Mouse (Mus musculus): ENCODE data around the gene Zfp94. TPM values are rescaled to one million over a fixed set of nuclear protein-coding genes. Genes with fewer than 3 reads are reported as not detected.

Gene Zfp94
- total RNA-seq, 1 experiment = 5.4 TPM

DNA sequence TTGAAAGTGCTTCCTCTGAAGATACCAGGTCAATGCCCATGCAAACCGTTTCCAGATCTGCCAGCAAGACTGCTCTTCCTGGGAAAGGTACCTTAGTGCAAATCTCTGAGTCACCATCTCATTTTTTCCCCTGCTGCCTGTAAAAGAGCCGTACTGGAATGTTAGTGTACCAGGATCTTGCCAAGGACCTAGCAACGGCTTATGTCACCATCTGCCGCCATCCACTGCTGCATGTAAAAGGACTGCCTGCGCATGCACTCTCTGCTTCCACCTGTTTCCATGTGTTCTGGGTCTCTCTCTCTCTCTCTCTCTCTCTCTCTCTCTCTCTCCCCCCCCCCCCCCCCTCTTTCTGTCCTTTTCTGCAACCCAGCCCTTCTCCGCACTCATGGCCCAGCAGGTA is 28.0 kb downstream of the Zfp94 start:
- H3K9ac ChIP-seq (ENCODE audit: insufficient read depth, low read depth, low read length, poor library complexity, severe bottlenecking) = no peak overlapping the region
- no peak for TF ChIP-seq ZNF384 (IDR thresholded peaks at IDR 0.05; ENCODE audit: low read depth, low read length)
- no peak for TF ChIP-seq HCFC1 (IDR thresholded peaks at IDR 0.05; ENCODE audit: borderline replicate concordance, insufficient read depth, low read length)
- no peak for DNase-seq (ENCODE audit: low read depth, low spot score)
- peaks cover 15% of the 10 kb centered on the region; the same call in 1 of the 2 replicates for H3K36me3 ChIP-seq (ENCODE audit: control insufficient read depth, insufficient read depth, low read length, poor library complexity, severe bottlenecking)
- peaks cover 0 to 5% of the 10 kb centered on the region in 2 experiments; a peak in 1 of 4 replicates for H3K4me1 ChIP-seq (ENCODE audit: control insufficient read depth in 2 of 2, insufficient read depth in 2 of 2, low read length in 2 of 2, poor library complexity in 1 of 2)
- H3K4me3 ChIP-seq (ENCODE audit: insufficient read depth in 1 of 2, low read depth in 1 of 2, low read length in 2 of 2, poor library complexity in 1 of 2, severe bottlenecking in 1 of 2) = no peak overlapping the region
- no peaks in the 10 kb centered on the region for H3K9me3 ChIP-seq (ENCODE audit: control insufficient read depth, insufficient read depth, low read depth, low read length)
- H3K27ac ChIP-seq (ENCODE audit: insufficient read depth, low read depth, low read length, poor library complexity, severe bottlenecking) = no peak overlapping the region
- in situ Hi-C loops (cut with MboI; ENCODE audit: low sequenced_read_pairs in 2 of 2, unreplicated experiment in 2 of 2) = no loop called here

- no peak for DNase-seq (ENCODE audit: low read depth, low spot score)
- peaks cover 15% of the 10 kb centered on the region; the same call in 1 of the 2 replicates for H3K36me3 ChIP-seq (ENCODE audit: control insufficient read depth, insufficient read depth, low read length, poor library complexity, severe bottlenecking)
- no peaks in the 10 kb centered on the region for H3K9me3 ChIP-seq (ENCODE audit: control insufficient read depth, insufficient read depth, low read depth, low read length)
- no peak overlapping the region for H3K4me3 ChIP-seq (ENCODE audit: insufficient read depth in 1 of 2, low read depth in 1 of 2, low read length in 2 of 2, poor library complexity in 1 of 2, severe bottlenecking in 1 of 2)
- peaks cover 0 to 5% of the 10 kb centered on the region in 2 experiments; a peak in 1 of 4 replicates for H3K4me1 ChIP-seq (ENCODE audit: control insufficient read depth in 2 of 2, insufficient read depth in 2 of 2, low read length in 2 of 2, poor library complexity in 1 of 2)
- in situ Hi-C loops (cut with MboI; ENCODE audit: low sequenced_read_pairs in 2 of 2, unreplicated experiment in 2 of 2) = no loop called here
- no peak overlapping the region for H3K9ac ChIP-seq (ENCODE audit: insufficient read depth, low read depth, low read length, poor library complexity, severe bottlenecking)
- no peak overlapping the region for H3K27ac ChIP-seq (ENCODE audit: insufficient read depth, low read depth, low read length, poor library complexity, severe bottlenecking)
- no peak for TF ChIP-seq HCFC1 (IDR thresholded peaks at IDR 0.05; ENCODE audit: borderline replicate concordance, insufficient read depth, low read length)
- TF ChIP-seq MAFK (IDR thresholded peaks at IDR 0.05; ENCODE audit: insufficient read depth, low read depth, low read length) = no peak
- no peak for TF ChIP-seq ZC3H11A (IDR thresholded peaks at IDR 0.05; ENCODE audit: borderline replicate concordance, low read depth, low read length)
- TF ChIP-seq ZNF384 (IDR thresholded peaks at IDR 0.05; ENCODE audit: low read depth, low read length) = no peak
- no peak for TF ChIP-seq CHD2 (IDR thresholded peaks at IDR 0.05; ENCODE audit: low read depth, low read length)
These were observed 28.8 kb downstream of the Zfp94 start for GRCm38 (mm10) chr7:24287670-24288069.

DNA sequence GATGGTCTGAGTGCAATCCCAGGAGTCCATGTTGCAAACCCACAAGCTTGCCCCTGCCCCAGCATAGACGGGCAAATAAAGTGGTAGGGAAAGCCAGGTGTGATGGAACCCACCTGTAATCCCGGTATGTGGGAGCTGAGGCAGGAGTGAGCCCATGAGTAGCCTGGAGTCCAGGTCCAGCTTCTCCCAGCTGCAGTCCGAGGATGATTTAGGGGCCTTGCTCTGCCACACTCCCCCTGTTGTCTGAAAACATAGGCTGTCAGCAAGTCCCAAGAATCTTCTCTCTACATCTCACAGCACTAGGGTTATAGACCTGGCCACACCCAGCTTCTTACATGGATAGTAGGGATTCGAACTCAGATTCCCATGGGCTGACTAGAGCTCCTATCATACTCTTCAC is 29.6 kb downstream of the Zfp94 start:
- no peaks in the 10 kb centered on the region for H3K9me3 ChIP-seq (ENCODE audit: control insufficient read depth, insufficient read depth, low read depth, low read length)
- no peak for DNase-seq (ENCODE audit: low read depth, low spot score)
- H3K36me3 ChIP-seq (ENCODE audit: control insufficient read depth, insufficient read depth, low read length, poor library complexity, severe bottlenecking) = peaks cover 11% of the 10 kb centered on the region; the same call in 1 of the 2 replicates
- in situ Hi-C loops (cut with MboI; ENCODE audit: low sequenced_read_pairs in 2 of 2, unreplicated experiment in 2 of 2) = no loop called here
- no peak for TF ChIP-seq HCFC1 (IDR thresholded peaks at IDR 0.05; ENCODE audit: borderline replicate concordance, insufficient read depth, low read length)
- no peak for TF ChIP-seq CHD2 (IDR thresholded peaks at IDR 0.05; ENCODE audit: low read depth, low read length)
- TF ChIP-seq MAFK (IDR thresholded peaks at IDR 0.05; ENCODE audit: insufficient read depth, low read depth, low read length) = no peak
- TF ChIP-seq ZC3H11A (IDR thresholded peaks at IDR 0.05; ENCODE audit: borderline replicate concordance, low read depth, low read length) = no peak
- TF ChIP-seq ZNF384 (IDR thresholded peaks at IDR 0.05; ENCODE audit: low read depth, low read length) = no peak
- H3K4me1 ChIP-seq (ENCODE audit: control insufficient read depth in 2 of 2, insufficient read depth in 2 of 2, low read length in 2 of 2, poor library complexity in 1 of 2) = peaks cover 0 to 5% of the 10 kb centered on the region in 2 experiments; a peak in 1 of 4 replicates
- no peak overlapping the region for H3K9ac ChIP-seq (ENCODE audit: insufficient read depth, low read depth, low read length, poor library complexity, severe bottlenecking)
- no peak overlapping the region for H3K27ac ChIP-seq (ENCODE audit: insufficient read depth, low read depth, low read length, poor library complexity, severe bottlenecking)
- H3K4me3 ChIP-seq (ENCODE audit: insufficient read depth in 1 of 2, low read depth in 1 of 2, low read length in 2 of 2, poor library complexity in 1 of 2, severe bottlenecking in 1 of 2) = no peak overlapping the region

DNA sequence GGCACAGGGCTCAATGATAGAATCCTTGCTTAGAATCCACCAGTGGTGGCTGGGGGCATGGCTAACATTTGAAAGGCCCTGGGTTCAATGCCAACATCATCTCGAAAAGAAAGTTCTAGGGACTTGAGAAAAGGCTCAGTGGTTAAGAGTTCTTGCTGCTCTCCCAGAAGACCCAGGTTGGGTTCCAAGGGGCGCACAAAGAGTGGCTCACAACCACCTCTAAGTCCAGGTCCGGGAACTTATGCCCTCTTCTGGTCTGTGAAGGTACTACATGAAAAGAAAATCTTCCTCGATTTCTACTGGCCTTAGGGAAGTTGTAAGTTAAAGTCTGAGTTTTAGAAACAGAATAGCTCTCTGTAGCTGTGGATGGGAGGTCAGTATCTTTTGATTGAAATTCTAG is 30.4 kb downstream of the Zfp94 start:
- H3K9me3 ChIP-seq (ENCODE audit: control insufficient read depth, insufficient read depth, low read depth, low read length) = no peaks in the 10 kb centered on the region
- H3K36me3 ChIP-seq (ENCODE audit: control insufficient read depth, insufficient read depth, low read length, poor library complexity, severe bottlenecking) = peaks cover 4% of the 10 kb centered on the region; the same call in 1 of the 2 replicates
- in situ Hi-C loops (cut with MboI; ENCODE audit: low sequenced_read_pairs in 2 of 2, unreplicated experiment in 2 of 2) = no loop called here
- DNase-seq (ENCODE audit: low read depth, low spot score) = no peak
- H3K4me1 ChIP-seq (ENCODE audit: control insufficient read depth in 2 of 2, insufficient read depth in 2 of 2, low read length in 2 of 2, poor library complexity in 1 of 2) = peaks cover 2 to 3% of the 10 kb centered on the region in 2 experiments; a peak in 1 of 4 replicates
- TF ChIP-seq ZC3H11A (IDR thresholded peaks at IDR 0.05; ENCODE audit: borderline replicate concordance, low read depth, low read length) = 0 out of 2 replicates have a peak, but pooled peaks have one; percentile 22
- TF ChIP-seq ZNF384 (IDR thresholded peaks at IDR 0.05; ENCODE audit: low read depth, low read length) = no peak
- no peak for TF ChIP-seq HCFC1 (IDR thresholded peaks at IDR 0.05; ENCODE audit: borderline replicate concordance, insufficient read depth, low read length)
- no peak overlapping the region; the same call in 1 of the 2 replicates for H3K9ac ChIP-seq (ENCODE audit: insufficient read depth, low read depth, low read length, poor library complexity, severe bottlenecking)
- no peak overlapping the region for H3K4me3 ChIP-seq (ENCODE audit: insufficient read depth in 1 of 2, low read depth in 1 of 2, low read length in 2 of 2, poor library complexity in 1 of 2, severe bottlenecking in 1 of 2)
- H3K27ac ChIP-seq (ENCODE audit: insufficient read depth, low read depth, low read length, poor library complexity, severe bottlenecking) = no peak overlapping the region

DNA sequence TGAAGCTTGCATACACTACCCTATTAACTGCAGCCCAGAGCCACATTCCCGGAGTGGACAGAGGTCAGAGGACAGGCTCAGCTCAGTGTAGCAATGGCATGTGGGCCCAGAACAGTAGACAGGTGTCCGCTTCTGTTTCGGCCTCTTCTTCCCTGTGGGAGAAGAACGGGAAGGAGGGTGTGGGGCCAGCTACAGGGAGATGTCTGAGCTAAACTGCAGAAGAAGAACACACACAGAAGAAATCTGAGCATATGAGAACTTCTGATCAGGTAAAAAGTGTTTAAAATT is 35.7 kb downstream of the Zfp94 start:
- TF ChIP-seq HCFC1 (IDR thresholded peaks at IDR 0.05; ENCODE audit: borderline replicate concordance, insufficient read depth, low read length) = no peak
- no peak for TF ChIP-seq MAFK (IDR thresholded peaks at IDR 0.05; ENCODE audit: insufficient read depth, low read depth, low read length)
- TF ChIP-seq ZNF384 (IDR thresholded peaks at IDR 0.05; ENCODE audit: low read depth, low read length) = no peak
- TF ChIP-seq CHD2 (IDR thresholded peaks at IDR 0.05; ENCODE audit: low read depth, low read length) = no peak
- TF ChIP-seq ZC3H11A (IDR thresholded peaks at IDR 0.05; ENCODE audit: borderline replicate concordance, low read depth, low read length) = no peak
- no peak for DNase-seq (ENCODE audit: low read depth, low spot score)
- Histone ChIP-seq H3K27ac (ENCODE audit: insufficient read depth, low read depth, low read length, poor library complexity, severe bottlenecking) (peak overlapping the region; percentile 83), H3K9me3 (ENCODE audit: control insufficient read depth, insufficient read depth, low read depth, low read length) (no peaks in the 10 kb centered on the region), H3K4me1 (ENCODE audit: control insufficient read depth in 2 of 2, insufficient read depth in 2 of 2, low read length in 2 of 2, poor library complexity in 1 of 2) (peaks cover 7 to 11% of the 10 kb centered on the region in 2 experiments; a peak in 3 of 4 replicates), H3K4me3 (ENCODE audit: insufficient read depth in 1 of 2, low read depth in 1 of 2, low read length in 2 of 2, poor library complexity in 1 of 2, severe bottlenecking in 1 of 2) (peak overlapping the region; percentile 57 to 69), H3K36me3 (ENCODE audit: control insufficient read depth, insufficient read depth, low read length, poor library complexity, severe bottlenecking) (no peaks in the 10 kb centered on the region), H3K9ac (ENCODE audit: insufficient read depth, low read depth, low read length, poor library complexity, severe bottlenecking) (peak overlapping the region; percentile 77)
- in situ Hi-C loops (cut with MboI; ENCODE audit: low sequenced_read_pairs in 2 of 2, unreplicated experiment in 2 of 2) = no loop called here

Measured in ES-E14 (cell line).